Mouse (Mus musculus): ENCODE results near the gene Unc119.

The Unc119 gene

DNA sequence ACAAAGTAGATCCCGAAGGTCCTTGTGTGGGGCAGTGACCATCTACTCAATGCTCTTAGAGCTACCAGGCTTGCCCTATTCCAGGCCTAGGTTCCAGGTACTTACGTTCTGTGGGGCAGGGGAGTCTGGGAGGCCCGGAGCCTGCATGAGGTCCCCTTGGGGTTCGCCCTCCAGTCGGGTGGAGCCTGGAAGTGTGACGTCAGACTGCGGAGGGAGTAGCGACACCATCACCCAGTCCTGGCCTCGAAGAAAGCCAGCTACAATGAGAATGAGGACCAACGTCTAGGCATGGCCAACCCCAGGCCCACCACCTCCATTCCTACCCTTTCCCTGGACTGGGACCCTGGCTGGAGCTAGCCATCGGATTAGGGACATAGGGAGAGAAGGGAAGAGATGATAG is 28.4 kb downstream of the Unc119 start:
- DNase-seq (ENCODE audit: low spot score in 2 of 2), result no peak

GRCm38 (mm10) chr11:78372166-78372565 is 28.9 kb downstream of the Unc119 start:
- DNase-seq (ENCODE audit: low spot score in 2 of 2), result no peak

GRCm38 (mm10) chr11:78372610-78373009 is 29.3 kb downstream of the Unc119 start:
- DNase-seq (ENCODE audit: low spot score in 2 of 2), result no peak

GRCm38 (mm10) chr11:78374147-78374546 is 30.9 kb downstream of the Unc119 start:
- no peak for DNase-seq (ENCODE audit: low spot score in 2 of 2)

DNA sequence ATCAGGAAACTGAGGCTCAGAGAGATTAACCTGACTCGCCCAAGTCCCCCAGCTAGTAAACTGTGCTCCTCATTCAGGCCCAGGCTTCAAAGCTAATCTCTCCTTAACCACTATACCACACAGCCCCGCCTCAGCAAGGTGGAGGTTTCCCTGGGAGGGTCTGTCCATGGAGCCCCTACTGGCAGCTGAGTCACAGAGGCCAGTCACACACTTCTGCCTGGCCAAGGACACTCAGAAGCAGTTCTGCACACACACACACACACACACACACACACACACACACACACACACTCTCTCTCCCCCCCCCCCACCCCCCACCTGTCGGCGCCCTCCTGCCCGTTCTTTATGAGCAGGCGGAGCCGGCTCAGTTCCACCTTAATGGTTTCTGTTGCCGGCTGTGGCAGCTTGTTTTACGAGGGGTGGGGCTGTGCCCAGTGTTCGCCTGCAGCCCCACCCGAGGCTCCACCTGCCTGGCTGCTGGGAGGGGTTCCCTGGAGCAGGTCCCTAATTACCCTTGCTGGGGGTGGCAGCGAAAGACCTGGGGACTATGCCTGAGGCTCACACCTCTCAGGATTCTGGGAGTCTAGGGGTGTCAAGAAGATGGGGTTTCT is 34.4 kb downstream of the Unc119 start:
- DNase-seq (ENCODE audit: low spot score in 2 of 2), result no peak

DNA sequence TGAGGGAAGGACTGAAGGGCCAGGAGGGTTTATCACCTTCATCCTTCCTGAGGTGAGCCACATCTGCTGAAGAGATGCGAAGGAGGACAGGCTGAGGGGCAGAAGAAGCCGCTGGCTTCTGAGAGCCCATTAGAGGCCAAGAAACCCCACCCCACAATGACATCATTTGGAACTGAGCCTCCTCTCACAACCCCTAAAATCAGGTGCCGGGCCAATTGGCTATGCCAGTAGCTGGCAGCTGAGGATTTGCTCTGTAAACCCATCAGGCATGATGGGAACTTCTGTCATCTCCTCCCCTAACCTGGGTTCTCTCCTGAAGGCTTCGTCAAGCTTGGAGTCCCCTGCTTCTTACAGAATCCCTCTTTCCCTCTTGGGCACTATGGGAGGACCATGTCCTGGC is 37.1 kb downstream of the Unc119 start:
- no peak for DNase-seq (ENCODE audit: low spot score in 2 of 2)

DNA sequence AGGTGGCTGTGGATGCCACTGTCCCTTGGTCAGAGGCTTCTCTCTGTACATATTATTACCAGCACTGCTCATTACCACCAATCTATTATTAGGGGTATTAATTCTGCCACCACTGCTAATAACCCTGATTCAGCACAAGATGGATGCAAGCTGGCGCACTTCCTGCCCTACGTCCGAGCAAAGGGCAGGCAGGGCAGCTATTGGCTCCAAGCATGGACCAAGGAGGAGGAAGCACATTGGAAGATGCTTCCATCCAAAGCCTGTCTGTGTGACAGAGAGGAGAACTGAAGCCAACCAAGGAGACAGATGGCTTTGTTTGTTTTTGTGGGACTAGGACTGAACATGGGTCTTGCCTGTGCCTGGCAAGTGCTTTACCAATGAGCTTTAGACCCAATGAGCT is 37.7 kb downstream of the Unc119 start:
- no peak for DNase-seq (ENCODE audit: low spot score in 2 of 2)

DNA sequence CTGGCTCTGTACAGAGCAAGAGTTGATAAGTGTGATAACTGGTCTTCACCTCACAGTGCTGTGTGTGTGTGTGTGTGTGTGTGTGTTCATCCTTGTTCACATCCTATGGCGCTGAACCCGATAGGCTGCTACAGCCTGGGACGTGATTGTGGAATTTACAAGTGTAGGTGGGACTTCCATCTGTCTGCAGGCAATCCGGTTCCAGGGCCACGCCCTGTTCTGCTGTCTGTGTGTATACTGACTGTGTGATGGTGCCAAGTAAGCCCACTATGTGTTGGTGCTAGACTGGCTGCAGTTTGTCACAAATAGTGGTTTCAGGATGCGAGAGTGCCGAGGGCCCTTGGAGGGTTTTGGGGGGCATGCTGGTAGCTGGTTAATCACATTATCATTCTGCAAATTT is 39.0 kb downstream of the Unc119 start:
- no peak for DNase-seq (ENCODE audit: low spot score in 2 of 2)

- DNase-seq (ENCODE audit: low spot score in 2 of 2), result no peak
These were observed 39.4 kb downstream of the Unc119 start for GRCm38 (mm10) chr11:78382701-78383100.

DNA sequence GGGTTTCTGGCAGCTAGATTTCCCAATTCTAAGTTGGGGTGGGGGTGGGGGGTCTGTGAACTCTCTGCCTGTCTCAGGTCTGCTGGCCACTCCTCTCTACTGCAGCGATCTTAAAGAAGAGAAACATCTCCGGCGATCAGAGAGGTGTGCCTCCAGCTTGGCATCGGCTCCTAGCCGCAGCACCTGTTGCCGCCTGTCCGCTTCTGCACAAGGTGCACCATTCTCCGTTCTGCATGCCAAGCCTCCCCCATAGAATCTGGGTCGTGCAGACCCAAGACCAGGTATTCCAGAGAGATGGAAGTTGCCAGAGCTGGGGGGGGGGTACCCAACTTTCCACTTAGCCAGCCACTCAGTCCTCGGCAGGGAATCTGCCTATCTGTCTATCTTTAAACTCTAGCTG is 42.5 kb downstream of the Unc119 start:
- no peak for DNase-seq (ENCODE audit: low spot score in 2 of 2)

DNA sequence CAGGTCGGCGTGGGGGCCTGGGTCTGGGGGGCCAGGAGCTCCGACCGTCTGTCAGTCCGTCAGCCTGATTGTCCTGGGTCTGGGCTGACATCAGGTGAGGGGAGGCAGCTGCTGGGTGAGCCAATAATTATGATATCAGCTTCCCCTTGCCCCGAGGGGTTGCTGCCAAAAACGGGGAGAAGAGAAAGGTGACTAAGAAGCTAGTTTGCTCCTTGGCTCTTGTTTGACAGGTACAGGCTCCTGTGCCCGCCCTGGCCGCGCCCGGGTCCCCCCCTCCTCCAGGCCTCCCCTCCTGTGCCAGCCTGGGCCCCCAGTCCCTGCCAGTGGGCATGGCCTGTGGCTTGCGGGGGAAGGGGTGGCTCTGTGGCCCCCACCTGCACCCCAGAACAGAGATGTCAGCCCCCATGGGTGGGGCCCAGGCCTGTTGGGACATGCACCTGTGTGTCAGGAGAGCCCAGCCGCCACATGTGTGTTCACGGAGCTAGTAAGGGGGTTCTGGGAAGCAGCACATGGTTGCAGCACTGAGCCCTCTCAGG is 43.3 kb downstream of the Unc119 start, which contains the start of gene Foxn1:
Foxn1 (minus strand) TSS at position 51 of the 536 bp plus-strand sequence.
- no peak for DNase-seq (ENCODE audit: low spot score in 2 of 2)

DNA sequence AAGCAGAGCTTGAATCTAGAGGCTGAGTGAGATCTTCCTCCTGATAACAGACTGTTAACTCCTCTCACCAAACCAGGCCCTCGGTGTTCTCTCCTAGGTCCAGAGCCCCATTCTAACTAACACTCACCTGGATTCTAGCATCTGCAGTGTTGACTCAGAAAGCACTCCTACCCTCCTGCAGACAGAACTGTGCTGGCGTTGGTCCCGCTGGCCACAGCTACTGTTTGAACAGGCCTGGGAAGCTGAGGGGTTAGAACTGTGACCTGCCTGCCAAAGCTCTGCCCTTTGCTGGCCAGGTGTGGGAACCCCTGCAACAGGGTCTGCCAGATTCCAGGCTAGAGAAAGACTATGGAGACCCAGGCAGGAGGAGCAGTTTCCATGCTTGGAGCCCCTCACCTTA is 49.4 kb downstream of the Unc119 start:
- no peak for DNase-seq (ENCODE audit: low spot score in 2 of 2)

- DNase-seq (ENCODE audit: low spot score in 2 of 2), result no peak
These were observed 53.7 kb downstream of the Unc119 start for GRCm38 (mm10) chr11:78396950-78397349.

- DNase-seq (ENCODE audit: low spot score in 2 of 2), result peak; percentile 30 to 33
These were observed 54.1 kb downstream of the Unc119 start for GRCm38 (mm10) chr11:78397397-78397796.

- DNase-seq (ENCODE audit: low spot score in 2 of 2), result no peak
These were observed 54.9 kb downstream of the Unc119 start for GRCm38 (mm10) chr11:78398212-78398611.

Data from right cerebral cortex, adult 2 months (tissue).